Mouse (Mus musculus): ENCODE data around the gene Tmsb15a. TPM values are rescaled to one million over a fixed set of nuclear protein-coding genes. Genes with fewer than 3 reads are reported as not detected.
A peak's percentile ranks its signal among the peaks of the same experiment; 100 is the strongest.
"Not testable (repeated sequence)": the region's sequence is repeated elsewhere in the genome, so short reads cannot be mapped to it uniquely, and the experiment has no call there.

Gene Tmsb15a
- polyA plus RNA-seq (2021): not detected

GRCm38 (mm10) chrX:135725161-135725560 is at the start of gene Tmsb15a:
Gene Tmsb15a, minus strand, starts transcription at chrX:135725261.
- DNase-seq (ENCODE audit: low read depth, low spot score) (no peak), ATAC-seq (no peak)
- ChIA-PET CTCF (no interaction called here), POLR2A (no interaction called here)
- in situ Hi-C loops (cut with MboI; ENCODE audit: low pct_unique_long_range_greater_than_20kb): no loop called here
- TF ChIP-seq CTCF (IDR thresholded peaks at IDR 0.05): no peak
- H3K27me3 ChIP-seq: peaks cover 21% of the 10 kb centered on the region

GRCm38 (mm10) chrX:135768565-135768964 is 43.5 kb upstream of the Tmsb15a start:
- CTCF ChIA-PET: interaction anchor here (1.5 kb wide), 1 partner anchor 16 kb away, joined by 4 read pairs; no protein-coding TSS in a partner anchor
- DNase-seq (ENCODE audit: low read depth, low spot score) (no peak), ATAC-seq (no peak)
- no peaks in the 10 kb centered on the region for H3K27me3 ChIP-seq
- POLR2A ChIA-PET: no interaction called here
- in situ Hi-C loops (cut with MboI; ENCODE audit: low pct_unique_long_range_greater_than_20kb): no loop called here
- no peak for TF ChIP-seq CTCF (IDR thresholded peaks at IDR 0.05)

GRCm38 (mm10) chrX:135768043-135768548 is 43.0 kb upstream of the Tmsb15a start:
- POLR2A ChIA-PET: no interaction called here
- no peak for TF ChIP-seq CTCF (IDR thresholded peaks at IDR 0.05)
- in situ Hi-C loops (cut with MboI; ENCODE audit: low pct_unique_long_range_greater_than_20kb): no loop called here
- no peaks in the 10 kb centered on the region for H3K27me3 ChIP-seq
- DNase-seq (ENCODE audit: low read depth, low spot score) (no peak), ATAC-seq (no peak)
- CTCF ChIA-PET: interaction anchor here (1.5 kb wide), 1 partner anchor 15 kb away, joined by 4 read pairs; no protein-coding TSS in a partner anchor

- ChIA-PET CTCF (no interaction called here), POLR2A (no interaction called here)
- peak; percentile 59 for TF ChIP-seq CTCF (IDR thresholded peaks at IDR 0.05)
- no peak for DNase-seq (ENCODE audit: low read depth, low spot score)
- ATAC-seq: no peak
- in situ Hi-C loops (cut with MboI; ENCODE audit: low pct_unique_long_range_greater_than_20kb): no loop called here
- peaks cover 8% of the 10 kb centered on the region for H3K27me3 ChIP-seq
Observed at GRCm38 (mm10) chrX:135761707-135762106, 36.6 kb upstream of the Tmsb15a start.

GRCm38 (mm10) chrX:135752832-135753231 is 27.8 kb upstream of the Tmsb15a start:
- ChIA-PET POLR2A (no interaction called here), CTCF (interaction anchor here (1.1 to 1.2 kb wide), 3 partner anchors 13 to 48 kb away, joined by 3 to 4 read pairs (median 4); no protein-coding TSS in a partner anchor)
- ATAC-seq: peak; percentile 35
- peak; percentile 83 for TF ChIP-seq CTCF (IDR thresholded peaks at IDR 0.05)
- no peak for DNase-seq (ENCODE audit: low read depth, low spot score)
- in situ Hi-C loops (cut with MboI; ENCODE audit: low pct_unique_long_range_greater_than_20kb): no loop called here
- peaks cover 9% of the 10 kb centered on the region for H3K27me3 ChIP-seq

GRCm38 (mm10) chrX:135745376-135745775 is 20.3 kb upstream of the Tmsb15a start:
- POLR2A ChIA-PET; DNase-seq (ENCODE audit: low read depth, low spot score); in situ Hi-C loops (cut with MboI; ENCODE audit: low pct_unique_long_range_greater_than_20kb): not testable (repeated sequence)

GRCm38 (mm10) chrX:135743056-135743355 is 17.9 kb upstream of the Tmsb15a start:
- peaks cover 8% of the 10 kb centered on the region for H3K27me3 ChIP-seq
- DNase-seq (ENCODE audit: low read depth, low spot score) (no peak), ATAC-seq (peak; percentile 51)
- no peak for TF ChIP-seq CTCF (IDR thresholded peaks at IDR 0.05)
- ChIA-PET POLR2A (interaction anchor here (0.7 kb wide), 1 partner anchor 84 kb away, joined by 3 read pairs; no protein-coding TSS in a partner anchor), CTCF (no interaction called here)
- in situ Hi-C loops (cut with MboI; ENCODE audit: low pct_unique_long_range_greater_than_20kb): no loop called here

More at GRCm38 (mm10) chrX:135745376-135745775, 20.3 kb upstream of the Tmsb15a start:
- peaks cover 13% of the 10 kb centered on the region for H3K27me3 ChIP-seq
- CTCF ChIA-PET, ATAC-seq: not testable (repeated sequence)

- CTCF ChIA-PET: interaction anchor here (0.5 kb wide), 1 partner anchor 126 kb away, joined by 3 read pairs; no protein-coding TSS in a partner anchor
- peaks cover 10% of the 10 kb centered on the region for H3K27me3 ChIP-seq
- ATAC-seq (peak; percentile 94), DNase-seq (ENCODE audit: low read depth, low spot score) (peak; percentile 51)
- POLR2A ChIA-PET: no interaction called here
- TF ChIP-seq CTCF (IDR thresholded peaks at IDR 0.05): no peak
- in situ Hi-C loops (cut with MboI; ENCODE audit: low pct_unique_long_range_greater_than_20kb): no loop called here
Observed at GRCm38 (mm10) chrX:135742304-135743055, 17.4 kb upstream of the Tmsb15a start, which contains the start of the genes Armcx5 and Gprasp1. Gene Armcx5, plus strand, starts transcription at chrX:135742733. Gene Gprasp1, plus strand, starts transcription at chrX:135742733.

GRCm38 (mm10) chrX:135738730-135739520 is 13.9 kb upstream of the Tmsb15a start:
- peaks cover 22% of the 10 kb centered on the region for H3K27me3 ChIP-seq
- DNase-seq (ENCODE audit: low read depth, low spot score) (no peak), ATAC-seq (no peak)
- no peak for TF ChIP-seq CTCF (IDR thresholded peaks at IDR 0.05)
- in situ Hi-C loops (cut with MboI; ENCODE audit: low pct_unique_long_range_greater_than_20kb): no loop called here
- POLR2A ChIA-PET: no interaction called here
- CTCF ChIA-PET: interaction anchor here (1.5 kb wide), 1 partner anchor 14 kb away, joined by 4 read pairs; no protein-coding TSS in a partner anchor

- ATAC-seq (no peak), DNase-seq (ENCODE audit: low read depth, low spot score) (no peak)
- in situ Hi-C loops (cut with MboI; ENCODE audit: low pct_unique_long_range_greater_than_20kb): no loop called here
- CTCF ChIA-PET: no interaction called here
- H3K27me3 ChIP-seq: peaks cover 22% of the 10 kb centered on the region
- no peak for TF ChIP-seq CTCF (IDR thresholded peaks at IDR 0.05)
- POLR2A ChIA-PET: no interaction called here
Observed at GRCm38 (mm10) chrX:135712845-135713244, 12.2 kb downstream of the Tmsb15a start.

- CTCF ChIA-PET: no interaction called here
- H3K27me3 ChIP-seq: peaks cover 34% of the 10 kb centered on the region
- DNase-seq (ENCODE audit: low read depth, low spot score) (no peak), ATAC-seq (no peak)
- in situ Hi-C loops (cut with MboI; ENCODE audit: low pct_unique_long_range_greater_than_20kb): no loop called here
- POLR2A ChIA-PET: no interaction called here
- no peak for TF ChIP-seq CTCF (IDR thresholded peaks at IDR 0.05)
Observed at GRCm38 (mm10) chrX:135704349-135704748, 20.7 kb downstream of the Tmsb15a start.

Data from Patski (cell line).